Mouse (Mus musculus) liver, postnatal 0 days (tissue): ENCODE measurements around the gene Xylt2.

ENCODE experiments used
- CTCF ChIP-seq: sonication (generic); IDR thresholded peaks from 2 replicates; pipeline ENCODE4 v1.5.1; 2016; ENCODE audit warnings: antibody characterized with exemption, low read depth
- EP300 ChIP-seq: IDR thresholded peaks from 2 replicates; pipeline ENCODE4 v1.6.1; 2016; ENCODE audit warnings: antibody characterized with exemption, low read depth, mild to moderate bottlenecking

DNA sequence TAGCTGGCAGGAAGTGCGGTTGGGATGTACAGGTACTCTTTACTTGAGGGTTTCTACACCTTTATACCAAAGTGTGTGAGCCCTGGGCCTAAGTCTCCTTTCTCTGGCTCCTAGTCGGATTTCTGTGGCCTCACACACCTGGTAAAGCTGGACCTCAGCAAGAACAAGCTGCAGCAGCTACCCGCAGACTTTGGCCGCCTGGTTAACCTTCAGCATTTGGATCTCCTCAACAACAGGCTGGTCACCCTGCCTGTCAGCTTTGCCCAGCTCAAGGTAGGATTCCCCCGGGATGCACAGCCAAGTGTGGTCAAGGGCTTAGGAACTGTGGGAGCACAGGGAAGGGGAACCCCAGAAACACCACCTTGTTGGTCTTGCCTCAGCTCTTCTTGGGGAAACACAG lies 42.9 kb downstream of the Xylt2 start:
- TF ChIP-seq CTCF (no peak), EP300 (no peak)
